Mouse (Mus musculus) CH12.LX (cell line): ENCODE data around the gene Aff3. TPM values are rescaled to one million over a fixed set of nuclear protein-coding genes. Genes with fewer than 3 reads are reported as not detected.

ENCODE experiments used
- DNase-seq: peaks from one replicate; pipeline ENCODE4 v3.0.0-alpha.2; 2013; ENCODE audit errors: extremely low read depth
- H3K27ac ChIP-seq: 2 replicates; pipeline ENCODE4 v1.5.1; 2012; ENCODE audit warnings: low read depth, mild to moderate bottlenecking, control low read depth, moderate library complexity; ENCODE audit not compliant: insufficient read depth
- H3K27me3 ChIP-seq: replicated peaks from 2 replicates; pipeline ENCODE3; 2012; ENCODE audit warnings: inconsistent platforms
- H3K36me3 ChIP-seq, 2 experiments: replicated peaks in 1 of 2; 2 replicates each; pipeline versions ENCODE3 to v1.6.1; 2012; ENCODE audit warnings: inconsistent platforms in 1 of 2, low read length in 1 of 2, mild to moderate bottlenecking in 1 of 2, mixed read lengths in 1 of 2, moderate library complexity in 1 of 2; ENCODE audit not compliant: control insufficient read depth in 1 of 2, insufficient read depth in 1 of 2
- H3K4me1 ChIP-seq, 2 experiments: 2 replicates each; pipeline ENCODE4 v1.6.1; 2012; ENCODE audit warnings: inconsistent platforms in 1 of 2, moderate library complexity in 1 of 2; ENCODE audit not compliant: insufficient read depth in 2 of 2, control insufficient read depth in 1 of 2
- H3K4me2 ChIP-seq: 2 replicates; pipeline ENCODE4 v1.6.1; 2012; ENCODE audit warnings: low read depth, mild to moderate bottlenecking, control low read depth; ENCODE audit not compliant: poor library complexity, insufficient read depth, severe bottlenecking
- H3K4me3 ChIP-seq, 3 experiments: fragments of 150-350 bp in 1 of 3; sonication (generic) in 1 of 3; replicated peaks in 1 of 3; 2 replicates each; pipeline versions ENCODE3 to v1.5.1; 2011 to 2012; ENCODE audit warnings: low read depth in 2 of 3, low read length in 2 of 3, mild to moderate bottlenecking in 2 of 3, moderate library complexity in 2 of 3, control low read depth in 1 of 3, improper control_type of control experiment in 1 of 3, inconsistent platforms in 1 of 3, mixed read lengths in 1 of 3; ENCODE audit not compliant: poor library complexity in 1 of 3
- H3K79me2 ChIP-seq: replicated peaks from 2 replicates; pipeline ENCODE4 v1.6.1; 2012; ENCODE audit warnings: mild to moderate bottlenecking, moderate library complexity; ENCODE audit not compliant: control insufficient read depth, poor library complexity, insufficient read depth, severe bottlenecking; ENCODE audit errors: extremely low read depth
- H3K9ac ChIP-seq: 2 replicates; pipeline ENCODE4 v1.6.1; 2012; ENCODE audit warnings: low read depth, mild to moderate bottlenecking, control low read depth, moderate library complexity; ENCODE audit not compliant: insufficient read depth
- H3K9me3 ChIP-seq: replicated peaks from 2 replicates; pipeline ENCODE3; 2012; ENCODE audit warnings: low read length, inconsistent platforms, mixed read lengths
- BHLHE40 ChIP-seq: IDR thresholded peaks from 2 replicates; pipeline ENCODE4 v1.6.1; 2011; ENCODE audit warnings: mild to moderate bottlenecking, low read depth, low read length, improper control_type of control experiment
- CHD1 ChIP-seq: IDR thresholded peaks from 2 replicates; pipeline ENCODE4 v1.6.1; 2012; ENCODE audit warnings: low read depth, low read length, improper control_type of control experiment, inconsistent platforms
- CHD2 ChIP-seq: IDR thresholded peaks from 2 replicates; pipeline ENCODE4 v1.6.1; 2011; ENCODE audit warnings: low read length, improper control_type of control experiment
- CTCF ChIP-seq, 2 experiments: IDR thresholded peaks in 1 of 2; conservative IDR thresholded peaks in 1 of 2; 2 replicates each; pipeline ENCODE4 v1.5.1; 2011 to 2012; ENCODE audit warnings: low read depth in 2 of 2, low read length in 2 of 2, improper control_type of control experiment in 1 of 2, inconsistent platforms in 1 of 2, mild to moderate bottlenecking in 1 of 2, moderate library complexity in 1 of 2
- E2F4 ChIP-seq: IDR thresholded peaks from 2 replicates; pipeline ENCODE4 v1.6.1; 2011; ENCODE audit warnings: low read depth, low read length, improper control_type of control experiment; ENCODE audit not compliant: insufficient replicate concordance
- ELF1 ChIP-seq: IDR thresholded peaks from 2 replicates; pipeline ENCODE4 v1.6.1; 2014; ENCODE audit warnings: low read depth, mild to moderate bottlenecking, inconsistent platforms, low read length, improper control_type of control experiment
- EP300 ChIP-seq: IDR thresholded peaks from 2 replicates; pipeline ENCODE4 v1.6.1; 2011; ENCODE audit warnings: low read length, improper control_type of control experiment
- JUN ChIP-seq: IDR thresholded peaks from 2 replicates; pipeline ENCODE4 v1.6.1; 2011; ENCODE audit warnings: low read depth, mild to moderate bottlenecking, low read length, improper control_type of control experiment, moderate library complexity; ENCODE audit not compliant: insufficient read depth
- JUND ChIP-seq: conservative IDR thresholded peaks from 2 replicates; pipeline ENCODE4 v1.6.1; 2011; ENCODE audit warnings: low read depth, low read length, improper control_type of control experiment
- KAT2A ChIP-seq: IDR thresholded peaks from 2 replicates; pipeline ENCODE4 v1.6.1; 2012; ENCODE audit warnings: low read length, improper control_type of control experiment, inconsistent platforms; ENCODE audit not compliant: insufficient replicate concordance
- MAZ ChIP-seq: IDR thresholded peaks from 2 replicates; pipeline ENCODE4 v1.6.1; 2012; ENCODE audit warnings: low read depth, mild to moderate bottlenecking, inconsistent platforms, low read length, improper control_type of control experiment, moderate library complexity
- MXI1 ChIP-seq: IDR thresholded peaks from 2 replicates; pipeline ENCODE4 v1.6.1; 2011; ENCODE audit warnings: mild to moderate bottlenecking, low read depth, low read length, improper control_type of control experiment
- MYC ChIP-seq: IDR thresholded peaks from 2 replicates; pipeline ENCODE4 v1.6.1; 2011; ENCODE audit warnings: low read depth, mild to moderate bottlenecking, improper control_type of control experiment, low read length
- NELFE ChIP-seq: IDR thresholded peaks from 2 replicates; pipeline ENCODE4 v1.6.1; 2011; ENCODE audit warnings: low read depth, low read length, improper control_type of control experiment
- POLR2AphosphoS2 ChIP-seq: IDR thresholded peaks from 2 replicates; pipeline ENCODE4 v1.6.1; 2011; ENCODE audit warnings: low read depth, low read length, improper control_type of control experiment
- RCOR1 ChIP-seq: conservative IDR thresholded peaks from 2 replicates; pipeline ENCODE4 v1.6.1; 2012; ENCODE audit warnings: low read depth, mild to moderate bottlenecking, inconsistent platforms, low read length, improper control_type of control experiment
- SMC3 ChIP-seq: IDR thresholded peaks from 2 replicates; pipeline ENCODE4 v1.6.1; 2011; ENCODE audit warnings: low read depth, low read length, improper control_type of control experiment
- TCF12 ChIP-seq: IDR thresholded peaks from 2 replicates; pipeline ENCODE4 v1.6.1; 2014; ENCODE audit warnings: low read depth, mild to moderate bottlenecking, inconsistent platforms, low read length, improper control_type of control experiment
- UBTF ChIP-seq: IDR thresholded peaks from 2 replicates; pipeline ENCODE4 v1.6.1; 2012; ENCODE audit warnings: low read depth, mild to moderate bottlenecking, inconsistent platforms, low read length, improper control_type of control experiment, moderate library complexity
- USF2 ChIP-seq: conservative IDR thresholded peaks from 2 replicates; pipeline ENCODE4 v1.6.1; 2011; ENCODE audit warnings: low read depth, low read length, improper control_type of control experiment
- ZKSCAN1 ChIP-seq: IDR thresholded peaks from 2 replicates; pipeline ENCODE4 v1.6.1; 2012; ENCODE audit warnings: low read depth, inconsistent platforms, low read length, improper control_type of control experiment, borderline replicate concordance
- ZMIZ1 ChIP-seq: IDR thresholded peaks from 2 replicates; pipeline ENCODE4 v1.6.1; 2012; ENCODE audit warnings: low read depth, mild to moderate bottlenecking, inconsistent platforms, low read length, improper control_type of control experiment
- ZNF384 ChIP-seq: IDR thresholded peaks from 2 replicates; pipeline ENCODE4 v1.6.1; 2012; ENCODE audit warnings: low read depth, low read length, improper control_type of control experiment, inconsistent platforms
- dilution Hi-C: fragments of 300-500 bp; cut with MboI; formaldehyde crosslinking; loops from 2 replicates; pipeline ENCODE4 v1.14.3; 2020; ENCODE audit warnings: low sequenced_read_pairs; ENCODE audit not compliant: extremely low pct_unique_long_range_greater_than_20kb, extremely low pct_ligation_motif_present
- in situ Hi-C: fragments of 300-500 bp; cut with MboI; formaldehyde crosslinking; loops from 3 replicates; pipeline ENCODE4 v1.14.3; 2019; ENCODE audit warnings: low sequenced_read_pairs, low pct_ligation_motif_present, low pct_unique_long_range_greater_than_20kb, mixed read lengths
- polyA plus RNA-seq: library from polyadenylated mRNA; unstranded; fragments of >175 nt; gene quantifications from 2 replicates; pipeline ENCODE4 v1.2.1, GENCODE M21; 2012; ENCODE audit warnings: low read depth; ENCODE audit not compliant: insufficient read length
- total RNA-seq, 2 experiments: library from RNA; depleted of rRNA; stranded (reverse); fragments of 300-350 nt in 1 of 2; fragments of >200 nt in 1 of 2; gene quantifications; 2 replicates each; pipeline ENCODE4 v1.2.3; 2012 to 2014

Gene Aff3
- total and polyA plus RNA-seq, 3 experiments = 5.1 to 29.9 (median 7.7) TPM

DNA sequence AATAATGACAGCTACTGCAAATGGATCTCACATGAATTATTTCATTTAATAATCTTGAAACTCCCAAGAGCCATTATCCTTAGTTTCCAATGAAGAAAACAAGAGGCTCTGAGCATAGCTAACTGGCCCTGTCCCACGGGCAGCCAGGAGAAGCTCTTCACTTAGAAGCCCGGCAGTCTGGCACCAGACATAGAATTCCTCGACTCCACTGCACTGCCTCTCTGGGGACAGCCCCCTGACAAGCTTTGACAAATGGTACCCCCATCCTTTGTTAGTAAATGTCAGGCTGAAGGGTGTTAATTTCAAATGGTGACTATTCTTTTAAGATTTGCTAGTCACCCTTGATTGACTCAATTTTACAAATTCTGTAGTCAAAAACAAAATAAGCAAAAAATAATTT lies 120.3 kb downstream of the Aff3 start:
- dilution Hi-C loops (no loop called here), in situ Hi-C loops (no loop called here)
- Histone ChIP-seq H3K4me2 (no peak overlapping the region), H3K9ac (no peak overlapping the region), H3K79me2 (no peaks in the 10 kb centered on the region), H3K4me1 (peaks cover 0 to 32% of the 10 kb centered on the region in 2 experiments; a peak in 2 of 4 replicates), H3K9me3 (no peaks in the 10 kb centered on the region), H3K27ac (no peak overlapping the region), H3K36me3 (peaks cover 0 to 45% of the 10 kb centered on the region in 2 experiments), H3K27me3 (no peaks in the 10 kb centered on the region), H3K4me3 (no peak overlapping the region)
- TF ChIP-seq TCF12 = no peak
- no peak for TF ChIP-seq MAZ
- no peak for TF ChIP-seq ZNF384
- TF ChIP-seq RCOR1 = no peak
- TF ChIP-seq ZKSCAN1 = no peak
- TF ChIP-seq NELFE = no peak
- TF ChIP-seq JUN = no peak
- TF ChIP-seq CHD2 = no peak
- TF ChIP-seq JUND = no peak
- no peak for TF ChIP-seq E2F4
- TF ChIP-seq USF2 = no peak
- TF ChIP-seq SMC3 = no peak
- TF ChIP-seq POLR2AphosphoS2 = no peak
- TF ChIP-seq MYC = no peak
- TF ChIP-seq ELF1 = no peak
- TF ChIP-seq CTCF (conservative IDR thresholded peaks at IDR 0.05 in 1 of 2, IDR thresholded peaks at IDR 0.05 in 1 of 2; ENCODE audit: low read depth in 2 of 2, low read length in 2 of 2) = no peak
- no peak for TF ChIP-seq BHLHE40
- no peak for TF ChIP-seq EP300
- TF ChIP-seq CHD1 = no peak
- no peak for TF ChIP-seq ZMIZ1
- DNase-seq = no peak

GRCm38 (mm10) chr1:38541536-38541935 lies 123.2 kb downstream of the Aff3 start:
- no peak overlapping the region for H3K27ac ChIP-seq
- no peaks in the 10 kb centered on the region for H3K79me2 ChIP-seq
- peaks cover 0 to 4% of the 10 kb centered on the region in 2 experiments; a peak in 2 of 4 replicates for H3K4me1 ChIP-seq
- H3K4me3 ChIP-seq = no peak overlapping the region
- no peak overlapping the region for H3K9ac ChIP-seq
- dilution Hi-C loops = no loop called here
- no peaks in the 10 kb centered on the region for H3K27me3 ChIP-seq
- peaks cover 0 to 61% of the 10 kb centered on the region in 2 experiments for H3K36me3 ChIP-seq
- no peak for DNase-seq
- no peak for TF ChIP-seq KAT2A
- TF ChIP-seq CTCF (conservative IDR thresholded peaks at IDR 0.05 in 1 of 2, IDR thresholded peaks at IDR 0.05 in 1 of 2; ENCODE audit: low read depth in 2 of 2, low read length in 2 of 2) = no peak
- no peak for TF ChIP-seq SMC3
- no peak for TF ChIP-seq EP300
- no peak for TF ChIP-seq UBTF
- TF ChIP-seq USF2 = no peak
- TF ChIP-seq MXI1 = no peak
- TF ChIP-seq, all 38 proteins: peak for 0
- in situ Hi-C loops = no loop called here
- Histone ChIP-seq H3K4me2 (no peak overlapping the region), H3K9me3 (no peaks in the 10 kb centered on the region)
